Mouse (Mus musculus): ENCODE measurements around the gene Kdm1a. TPM values are rescaled to one million over a fixed set of nuclear protein-coding genes. Genes with fewer than 3 reads are reported as not detected.

Kdm1a gene
- polyA plus RNA-seq, 1 experiment from 2014 or later, result 19.3 TPM

GRCm38 (mm10) chr4:136559690-136560089 is 42.8 kb downstream of the Kdm1a start:
- H3K4me2 ChIP-seq (ENCODE audit: low read depth, low read length), result no peak overlapping the region
- H3K27me3 ChIP-seq (ENCODE audit: control insufficient read depth, insufficient read depth, low read length), result no peaks in the 10 kb centered on the region
- H3K36me3 ChIP-seq (ENCODE audit: control insufficient read depth, insufficient read depth), result peaks cover 39% of the 10 kb centered on the region
- ATAC-seq (replicated peaks; ENCODE audit: extremely low read depth, insufficient read depth, low FRiP score), result no peak
- H3K4me1 ChIP-seq (ENCODE audit: control insufficient read depth, insufficient read depth, low read length), result 0 out of 2 replicates have a peak, but pooled peaks cover 2% of the 10 kb centered on the region
- H3K9ac ChIP-seq (ENCODE audit: low read length), result no peak overlapping the region
- 80% methylated on average over 2 of the region's 2 CpGs for WGBS
- H3K27ac ChIP-seq (ENCODE audit: low read length), result no peak overlapping the region
- no peak overlapping the region for H3K4me3 ChIP-seq (ENCODE audit: low read length)
- H3K9me3 ChIP-seq (replicated peaks; ENCODE audit: control insufficient read depth, low read length), result no peaks in the 10 kb centered on the region

- Histone ChIP-seq H3K4me2 (ENCODE audit: low read depth, low read length) (no peak overlapping the region), H3K27ac (ENCODE audit: low read length) (no peak overlapping the region), H3K4me1 (ENCODE audit: control insufficient read depth, insufficient read depth, low read length) (peaks cover 4% of the 10 kb centered on the region; the same call in 1 of the 2 replicates), H3K27me3 (ENCODE audit: control insufficient read depth, insufficient read depth, low read length) (no peaks in the 10 kb centered on the region), H3K9ac (ENCODE audit: low read length) (no peak overlapping the region), H3K4me3 (ENCODE audit: low read length) (no peak overlapping the region), H3K9me3 (replicated peaks; ENCODE audit: control insufficient read depth, low read length) (no peaks in the 10 kb centered on the region), H3K36me3 (ENCODE audit: control insufficient read depth, insufficient read depth) (peaks cover 47% of the 10 kb centered on the region)
- WGBS, result 78% methylated on average over 2 of the region's 2 CpGs
- ATAC-seq (replicated peaks; ENCODE audit: extremely low read depth, insufficient read depth, low FRiP score), result no peak
These were observed 44.9 kb downstream of the Kdm1a start for GRCm38 (mm10) chr4:136557638-136558037.

GRCm38 (mm10) chr4:136553108-136553507 is 49.4 kb downstream of the Kdm1a start:
- ATAC-seq (replicated peaks; ENCODE audit: extremely low read depth, insufficient read depth, low FRiP score), result no peak
- H3K4me3 ChIP-seq (ENCODE audit: low read length), result no peak overlapping the region
- peaks cover 56% of the 10 kb centered on the region for H3K36me3 ChIP-seq (ENCODE audit: control insufficient read depth, insufficient read depth)
- WGBS, result 32% methylated on average over 1 of the region's 1 CpGs
- no peak overlapping the region for H3K4me2 ChIP-seq (ENCODE audit: low read depth, low read length)
- no peak overlapping the region for H3K9ac ChIP-seq (ENCODE audit: low read length)
- H3K27ac ChIP-seq (ENCODE audit: low read length), result no peak overlapping the region
- H3K4me1 ChIP-seq (ENCODE audit: control insufficient read depth, insufficient read depth, low read length), result peaks cover 16% of the 10 kb centered on the region
- no peaks in the 10 kb centered on the region for H3K9me3 ChIP-seq (replicated peaks; ENCODE audit: control insufficient read depth, low read length)
- no peaks in the 10 kb centered on the region for H3K27me3 ChIP-seq (ENCODE audit: control insufficient read depth, insufficient read depth, low read length)

GRCm38 (mm10) chr4:136548381-136548801 is 54.1 kb downstream of the Kdm1a start:
- Histone ChIP-seq H3K9me3 (replicated peaks; ENCODE audit: control insufficient read depth, low read length) (no peaks in the 10 kb centered on the region), H3K27me3 (ENCODE audit: control insufficient read depth, insufficient read depth, low read length) (no peaks in the 10 kb centered on the region), H3K36me3 (ENCODE audit: control insufficient read depth, insufficient read depth) (peaks cover 51% of the 10 kb centered on the region), H3K9ac (ENCODE audit: low read length) (no peak overlapping the region), H3K4me2 (ENCODE audit: low read depth, low read length) (no peak overlapping the region), H3K4me3 (ENCODE audit: low read length) (no peak overlapping the region), H3K4me1 (ENCODE audit: control insufficient read depth, insufficient read depth, low read length) (peaks cover 35% of the 10 kb centered on the region), H3K27ac (ENCODE audit: low read length) (peak overlapping the region; percentile 65)
- WGBS, result 44% methylated on average over 1 of the region's 1 CpGs
- peak; percentile 61 for ATAC-seq (replicated peaks; ENCODE audit: extremely low read depth, insufficient read depth, low FRiP score)

GRCm38 (mm10) chr4:136547721-136548120 is 54.8 kb downstream of the Kdm1a start:
- Histone ChIP-seq H3K9ac (ENCODE audit: low read length) (no peak overlapping the region), H3K4me3 (ENCODE audit: low read length) (no peak overlapping the region), H3K9me3 (replicated peaks; ENCODE audit: control insufficient read depth, low read length) (no peaks in the 10 kb centered on the region), H3K4me2 (ENCODE audit: low read depth, low read length) (no peak overlapping the region), H3K4me1 (ENCODE audit: control insufficient read depth, insufficient read depth, low read length) (peaks cover 33% of the 10 kb centered on the region), H3K36me3 (ENCODE audit: control insufficient read depth, insufficient read depth) (peaks cover 57% of the 10 kb centered on the region), H3K27ac (ENCODE audit: low read length) (peak overlapping the region; percentile 65), H3K27me3 (ENCODE audit: control insufficient read depth, insufficient read depth, low read length) (no peaks in the 10 kb centered on the region)
- WGBS, result 69% methylated on average over 1 of the region's 1 CpGs
- ATAC-seq (replicated peaks; ENCODE audit: extremely low read depth, insufficient read depth, low FRiP score), result no peak

GRCm38 (mm10) chr4:136546279-136547045 is 56.1 kb downstream of the Kdm1a start:
- Histone ChIP-seq H3K27me3 (ENCODE audit: control insufficient read depth, insufficient read depth, low read length) (no peaks in the 10 kb centered on the region), H3K36me3 (ENCODE audit: control insufficient read depth, insufficient read depth) (peaks cover 52% of the 10 kb centered on the region), H3K27ac (ENCODE audit: low read length) (no peak overlapping the region), H3K9me3 (replicated peaks; ENCODE audit: control insufficient read depth, low read length) (no peaks in the 10 kb centered on the region), H3K4me3 (ENCODE audit: low read length) (no peak overlapping the region), H3K4me1 (ENCODE audit: control insufficient read depth, insufficient read depth, low read length) (peaks cover 33% of the 10 kb centered on the region), H3K4me2 (ENCODE audit: low read depth, low read length) (no peak overlapping the region), H3K9ac (ENCODE audit: low read length) (no peak overlapping the region)
- 40% methylated on average over 3 of the region's 3 CpGs for WGBS
- no peak for ATAC-seq (replicated peaks; ENCODE audit: extremely low read depth, insufficient read depth, low FRiP score)

- no peaks in the 10 kb centered on the region for H3K9me3 ChIP-seq (replicated peaks; ENCODE audit: control insufficient read depth, low read length)
- no peak for ATAC-seq (replicated peaks; ENCODE audit: extremely low read depth, insufficient read depth, low FRiP score)
- no peaks in the 10 kb centered on the region for H3K27me3 ChIP-seq (ENCODE audit: control insufficient read depth, insufficient read depth, low read length)
- no peak overlapping the region for H3K27ac ChIP-seq (ENCODE audit: low read length)
- 93% methylated on average over 3 of the region's 3 CpGs for WGBS
- H3K36me3 ChIP-seq (ENCODE audit: control insufficient read depth, insufficient read depth), result peaks cover 45% of the 10 kb centered on the region
- H3K9ac ChIP-seq (ENCODE audit: low read length), result no peak overlapping the region
- peaks cover 33% of the 10 kb centered on the region for H3K4me1 ChIP-seq (ENCODE audit: control insufficient read depth, insufficient read depth, low read length)
- no peak overlapping the region for H3K4me3 ChIP-seq (ENCODE audit: low read length)
- no peak overlapping the region for H3K4me2 ChIP-seq (ENCODE audit: low read depth, low read length)
These were observed 57.4 kb downstream of the Kdm1a start for GRCm38 (mm10) chr4:136545151-136545550.

GRCm38 (mm10) chr4:136526412-136526811 is 76.1 kb downstream of the Kdm1a start:
- WGBS, result 17% methylated on average over 4 of the region's 4 CpGs
- peak; percentile 58; the same call in 1 of the 2 replicates for ATAC-seq (replicated peaks; ENCODE audit: extremely low read depth, insufficient read depth, low FRiP score)

GRCm38 (mm10) chr4:136524309-136524708 is 78.2 kb downstream of the Kdm1a start:
- no peak for ATAC-seq (replicated peaks; ENCODE audit: extremely low read depth, insufficient read depth, low FRiP score)
- Histone ChIP-seq H3K36me3 (ENCODE audit: control insufficient read depth, insufficient read depth) (no peaks in the 10 kb centered on the region), H3K9me3 (replicated peaks; ENCODE audit: control insufficient read depth, low read length) (no peaks in the 10 kb centered on the region), H3K27me3 (ENCODE audit: control insufficient read depth, insufficient read depth, low read length) (no peaks in the 10 kb centered on the region), H3K9ac (ENCODE audit: low read length) (no peak overlapping the region), H3K4me1 (ENCODE audit: control insufficient read depth, insufficient read depth, low read length) (no peaks in the 10 kb centered on the region), H3K4me2 (ENCODE audit: low read depth, low read length) (no peak overlapping the region), H3K27ac (ENCODE audit: low read length) (no peak overlapping the region), H3K4me3 (ENCODE audit: low read length) (no peak overlapping the region)
- 86% methylated on average over 2 of the region's 2 CpGs for WGBS

More at GRCm38 (mm10) chr4:136526412-136526811, 76.1 kb downstream of the Kdm1a start:
- no peaks in the 10 kb centered on the region for H3K27me3 ChIP-seq (ENCODE audit: control insufficient read depth, insufficient read depth, low read length)
- H3K9ac ChIP-seq (ENCODE audit: low read length), result no peak overlapping the region
- H3K36me3 ChIP-seq (ENCODE audit: control insufficient read depth, insufficient read depth), result no peaks in the 10 kb centered on the region
- no peak overlapping the region for H3K4me3 ChIP-seq (ENCODE audit: low read length)
- no peaks in the 10 kb centered on the region for H3K4me1 ChIP-seq (ENCODE audit: control insufficient read depth, insufficient read depth, low read length)
- H3K4me2 ChIP-seq (ENCODE audit: low read depth, low read length), result no peak overlapping the region
- no peaks in the 10 kb centered on the region for H3K9me3 ChIP-seq (replicated peaks; ENCODE audit: control insufficient read depth, low read length)
- no peak overlapping the region for H3K27ac ChIP-seq (ENCODE audit: low read length)
